Mouse (Mus musculus): ENCODE results near the gene Tusc2.

DNA sequence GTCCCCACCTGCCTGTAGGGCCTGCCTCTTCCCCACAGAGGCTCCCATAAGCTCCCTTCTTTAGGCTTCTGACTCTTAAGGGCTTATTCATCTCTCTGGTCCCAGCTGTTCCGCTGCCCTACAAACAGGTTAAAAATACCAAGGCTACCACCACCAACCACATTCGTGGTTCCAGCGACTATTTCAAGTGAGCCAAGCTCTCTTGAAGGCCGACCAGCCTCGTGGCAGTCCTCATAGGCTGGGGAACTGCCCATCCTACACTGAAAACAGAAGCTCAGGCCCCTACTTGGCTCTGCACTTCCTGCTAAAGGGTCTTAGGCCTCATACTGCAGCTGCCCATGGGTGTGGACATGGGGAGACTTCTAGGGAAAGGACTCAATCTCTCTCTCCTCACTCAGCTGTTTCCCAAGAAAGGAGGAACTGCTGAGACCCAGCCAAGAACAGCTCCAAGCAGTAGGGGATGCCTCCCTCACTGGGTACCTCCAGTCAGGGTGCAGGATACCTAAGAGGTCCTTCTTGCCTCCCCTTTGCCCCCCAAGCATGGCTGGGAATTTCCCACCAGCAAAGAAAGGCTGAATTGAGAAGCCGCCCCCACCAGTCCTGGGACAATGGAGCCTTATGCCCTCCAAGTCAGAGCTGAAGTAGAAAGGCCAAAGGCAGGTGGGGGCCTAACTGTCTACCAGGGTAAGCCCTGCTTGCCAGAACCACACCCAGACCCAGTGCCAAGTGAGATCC lies 48.6 kb downstream of the Tusc2 start:
- TF ChIP-seq POLR2A (IDR thresholded peaks at IDR 0.05; ENCODE audit: extremely low read depth, insufficient read depth, low read length) (no peak), CTCF (IDR thresholded peaks at IDR 0.05; ENCODE audit: extremely low read depth, insufficient read depth, low read length) (no peak)
